Mouse (Mus musculus): ENCODE results near the gene Gm7075. TPM values are rescaled to one million over a fixed set of nuclear protein-coding genes. Genes with fewer than 3 reads are reported as not detected.

Gm7075 gene
- polyA plus RNA-seq, 1 experiment from 2014 or later, result not detected

GRCm38 (mm10) chr10:63438736-63439262 lies 17.2 kb upstream of the Gm7075 start:
- H3K4me3 ChIP-seq (ENCODE audit: low read depth, low read length), result no peak overlapping the region
- no peaks in the 10 kb centered on the region for H3K27me3 ChIP-seq (replicated peaks; ENCODE audit: control insufficient read depth, insufficient read depth, low read length)
- DNase-seq (ENCODE audit: low spot score) (no peak), ATAC-seq (replicated peaks; ENCODE audit: low FRiP score) (no peak)
- H3K4me2 ChIP-seq, result no peak overlapping the region
- H3K4me1 ChIP-seq (replicated peaks; ENCODE audit: control insufficient read depth, insufficient read depth, low read length), result no peaks in the 10 kb centered on the region
- no peaks in the 10 kb centered on the region for H3K36me3 ChIP-seq (ENCODE audit: control insufficient read depth, insufficient read depth, low read length)
- H3K9me3 ChIP-seq (ENCODE audit: control insufficient read depth, low read length), result no peaks in the 10 kb centered on the region; the same call in 1 of the 2 replicates
- no peak overlapping the region for H3K9ac ChIP-seq (ENCODE audit: low read depth, low read length)
- H3K27ac ChIP-seq (ENCODE audit: low read depth, low read length), result no peak overlapping the region

DNA sequence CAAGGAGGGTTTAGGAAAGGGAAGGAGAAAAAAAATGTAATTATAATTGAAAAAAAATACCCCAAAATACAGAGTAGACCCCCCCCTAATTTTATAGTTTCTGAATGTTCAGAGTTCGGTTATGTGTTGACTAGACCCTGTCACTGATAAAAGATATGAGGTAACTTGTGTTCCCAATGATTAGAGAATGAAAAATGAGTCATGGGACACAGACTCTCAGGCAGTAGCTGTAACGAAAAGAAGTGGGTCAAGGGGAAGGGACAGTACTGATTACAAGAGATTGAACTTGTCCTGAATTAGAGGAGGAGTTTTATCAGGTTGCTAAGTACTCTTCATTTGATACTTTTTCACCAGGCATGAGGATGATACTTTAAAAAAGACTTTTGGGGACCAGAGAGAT lies 11.3 kb upstream of the Gm7075 start:
- H3K36me3 ChIP-seq (ENCODE audit: control insufficient read depth, insufficient read depth, low read length), result no peaks in the 10 kb centered on the region
- no peaks in the 10 kb centered on the region for H3K27me3 ChIP-seq (replicated peaks; ENCODE audit: control insufficient read depth, insufficient read depth, low read length)
- ATAC-seq (replicated peaks; ENCODE audit: low FRiP score), result no peak
- no peak overlapping the region for H3K4me2 ChIP-seq
- peaks cover 4% of the 10 kb centered on the region; the same call in 1 of the 2 replicates for H3K4me1 ChIP-seq (replicated peaks; ENCODE audit: control insufficient read depth, insufficient read depth, low read length)
- no peak overlapping the region for H3K27ac ChIP-seq (ENCODE audit: low read depth, low read length)
- WGBS, result 37% methylated on average over 2 of the region's 2 CpGs
- no peak for DNase-seq (ENCODE audit: low spot score)
- H3K9ac ChIP-seq (ENCODE audit: low read depth, low read length), result no peak overlapping the region
- H3K9me3 ChIP-seq (ENCODE audit: control insufficient read depth, low read length), result no peaks in the 10 kb centered on the region
- no peak overlapping the region for H3K4me3 ChIP-seq (ENCODE audit: low read depth, low read length)

GRCm38 (mm10) chr10:63432099-63432498 lies 10.5 kb upstream of the Gm7075 start:
- H3K9me3 ChIP-seq (ENCODE audit: control insufficient read depth, low read length), result no peaks in the 10 kb centered on the region
- H3K36me3 ChIP-seq (ENCODE audit: control insufficient read depth, insufficient read depth, low read length), result no peaks in the 10 kb centered on the region
- H3K27ac ChIP-seq (ENCODE audit: low read depth, low read length), result no peak overlapping the region
- no peak overlapping the region for H3K4me3 ChIP-seq (ENCODE audit: low read depth, low read length)
- no peak overlapping the region for H3K9ac ChIP-seq (ENCODE audit: low read depth, low read length)
- WGBS, result 91% methylated on average over 8 of the region's 8 CpGs
- no peak for ATAC-seq (replicated peaks; ENCODE audit: low FRiP score)
- H3K4me1 ChIP-seq (replicated peaks; ENCODE audit: control insufficient read depth, insufficient read depth, low read length), result peaks cover 4% of the 10 kb centered on the region; the same call in 1 of the 2 replicates
- H3K4me2 ChIP-seq, result no peak overlapping the region
- H3K27me3 ChIP-seq (replicated peaks; ENCODE audit: control insufficient read depth, insufficient read depth, low read length), result no peaks in the 10 kb centered on the region
- DNase-seq (ENCODE audit: low spot score), result no peak

- no peak for ATAC-seq (replicated peaks; ENCODE audit: low FRiP score)
- 85% methylated on average over 7 of the region's 7 CpGs for WGBS
- Histone ChIP-seq H3K9me3 (ENCODE audit: control insufficient read depth, low read length) (no peaks in the 10 kb centered on the region), H3K9ac (ENCODE audit: low read depth, low read length) (no peak overlapping the region), H3K36me3 (ENCODE audit: control insufficient read depth, insufficient read depth, low read length) (no peaks in the 10 kb centered on the region), H3K4me2 (no peak overlapping the region), H3K4me1 (replicated peaks; ENCODE audit: control insufficient read depth, insufficient read depth, low read length) (peaks cover 4% of the 10 kb centered on the region; the same call in 1 of the 2 replicates), H3K27me3 (replicated peaks; ENCODE audit: control insufficient read depth, insufficient read depth, low read length) (no peaks in the 10 kb centered on the region), H3K27ac (ENCODE audit: low read depth, low read length) (no peak overlapping the region), H3K4me3 (ENCODE audit: low read depth, low read length) (no peak overlapping the region)
- no peak for DNase-seq (ENCODE audit: low spot score)
Observed at GRCm38 (mm10) chr10:63431221-63431736, 9.7 kb upstream of the Gm7075 start.

- Histone ChIP-seq H3K4me1 (replicated peaks; ENCODE audit: control insufficient read depth, insufficient read depth, low read length) (peaks cover 4% of the 10 kb centered on the region; the same call in 1 of the 2 replicates), H3K9me3 (ENCODE audit: control insufficient read depth, low read length) (no peaks in the 10 kb centered on the region), H3K4me2 (peak within 1 kb of the TSS; percentile 90), H3K4me3 (ENCODE audit: low read depth, low read length) (peak within 1 kb of the TSS; percentile 82), H3K9ac (ENCODE audit: low read depth, low read length) (peak within 1 kb of the TSS; percentile 87), H3K27me3 (replicated peaks; ENCODE audit: control insufficient read depth, insufficient read depth, low read length) (no peaks in the 10 kb centered on the region), H3K27ac (ENCODE audit: low read depth, low read length) (peak within 1 kb of the TSS; percentile 79), H3K36me3 (ENCODE audit: control insufficient read depth, insufficient read depth, low read length) (no peaks in the 10 kb centered on the region)
- ATAC-seq (replicated peaks; ENCODE audit: low FRiP score) (peak; percentile 92), DNase-seq (ENCODE audit: low spot score) (peak; percentile 88)
- WGBS, result under 1% methylated on average over 55 of the region's 55 CpGs
Observed at GRCm38 (mm10) chr10:63429785-63430305, 8.3 kb upstream of the Gm7075 start, which contains the start of gene Ctnna3. Ctnna3 (plus strand) TSS chr10:63430098.

GRCm38 (mm10) chr10:63429380-63429779 lies 7.8 kb upstream of the Gm7075 start:
- no peaks in the 10 kb centered on the region for H3K9me3 ChIP-seq (ENCODE audit: control insufficient read depth, low read length)
- under 1% methylated on average over 34 of the region's 34 CpGs for WGBS
- peak overlapping the region; percentile 79 for H3K27ac ChIP-seq (ENCODE audit: low read depth, low read length)
- peak overlapping the region; percentile 82 for H3K4me3 ChIP-seq (ENCODE audit: low read depth, low read length)
- peak overlapping the region; percentile 90 for H3K4me2 ChIP-seq
- no peaks in the 10 kb centered on the region for H3K36me3 ChIP-seq (ENCODE audit: control insufficient read depth, insufficient read depth, low read length)
- ATAC-seq (replicated peaks; ENCODE audit: low FRiP score) (peak; percentile 88), DNase-seq (ENCODE audit: low spot score) (peak; percentile 100)
- H3K4me1 ChIP-seq (replicated peaks; ENCODE audit: control insufficient read depth, insufficient read depth, low read length), result peaks cover 4% of the 10 kb centered on the region; the same call in 1 of the 2 replicates
- peak overlapping the region; percentile 87 for H3K9ac ChIP-seq (ENCODE audit: low read depth, low read length)
- H3K27me3 ChIP-seq (replicated peaks; ENCODE audit: control insufficient read depth, insufficient read depth, low read length), result no peaks in the 10 kb centered on the region

GRCm38 (mm10) chr10:63429023-63429340 lies 7.4 kb upstream of the Gm7075 start:
- ATAC-seq (replicated peaks; ENCODE audit: low FRiP score) (no peak), DNase-seq (ENCODE audit: low spot score) (no peak)
- Histone ChIP-seq H3K9me3 (ENCODE audit: control insufficient read depth, low read length) (no peaks in the 10 kb centered on the region), H3K36me3 (ENCODE audit: control insufficient read depth, insufficient read depth, low read length) (no peaks in the 10 kb centered on the region), H3K27ac (ENCODE audit: low read depth, low read length) (no peak overlapping the region), H3K4me1 (replicated peaks; ENCODE audit: control insufficient read depth, insufficient read depth, low read length) (peaks cover 4% of the 10 kb centered on the region; the same call in 1 of the 2 replicates), H3K4me3 (ENCODE audit: low read depth, low read length) (peak overlapping the region; percentile 82), H3K4me2 (peak overlapping the region; percentile 90), H3K9ac (ENCODE audit: low read depth, low read length) (peak overlapping the region; percentile 61), H3K27me3 (replicated peaks; ENCODE audit: control insufficient read depth, insufficient read depth, low read length) (no peaks in the 10 kb centered on the region)
- 3% methylated on average over 11 of the region's 11 CpGs for WGBS

DNA sequence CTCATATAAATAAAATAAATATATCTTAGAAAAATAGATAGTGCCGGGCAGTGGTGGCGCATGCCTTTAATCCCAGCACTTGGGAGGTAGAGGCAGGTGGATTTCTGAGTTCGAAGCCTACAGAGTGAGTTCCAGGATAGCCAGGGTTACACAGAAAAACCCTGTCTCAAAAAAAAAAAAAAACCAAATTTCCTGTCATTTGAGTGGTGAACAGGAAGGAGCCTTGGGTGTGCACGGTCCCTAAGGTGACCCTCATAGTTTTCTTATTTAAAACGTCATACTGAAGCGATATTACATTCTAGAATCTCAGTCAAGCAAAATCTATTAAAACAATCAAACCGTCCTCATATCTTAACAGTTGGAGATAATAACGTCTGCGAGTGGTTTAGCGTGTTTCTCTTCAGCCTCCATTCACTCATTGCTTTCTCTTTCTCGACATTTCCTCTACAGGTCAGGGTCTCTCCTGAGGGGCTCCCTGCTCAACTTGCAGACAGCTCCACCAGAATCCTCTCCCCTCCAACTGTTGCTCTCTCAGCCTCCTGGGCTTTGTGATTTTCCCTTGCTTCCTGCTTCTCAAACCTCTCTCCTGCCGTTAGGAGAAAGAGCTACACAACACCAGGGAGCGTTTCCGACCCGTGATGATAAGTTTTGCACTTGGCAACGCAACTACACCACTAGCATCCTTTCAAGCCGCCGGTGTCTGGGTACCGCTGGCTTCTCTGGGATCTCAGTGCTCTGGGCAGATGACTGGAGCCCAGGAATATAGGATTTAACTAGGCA lies 6.8 kb upstream of the Gm7075 start:
- H3K9ac ChIP-seq (ENCODE audit: low read depth, low read length), result peak overlapping the region; percentile 61
- H3K36me3 ChIP-seq (ENCODE audit: control insufficient read depth, insufficient read depth, low read length), result no peaks in the 10 kb centered on the region
- H3K27ac ChIP-seq (ENCODE audit: low read depth, low read length), result no peak overlapping the region
- DNase-seq (ENCODE audit: low spot score) (peak; percentile 54), ATAC-seq (replicated peaks; ENCODE audit: low FRiP score) (no peak)
- H3K4me3 ChIP-seq (ENCODE audit: low read depth, low read length), result peak overlapping the region; percentile 82
- H3K9me3 ChIP-seq (ENCODE audit: control insufficient read depth, low read length), result no peaks in the 10 kb centered on the region
- peaks cover 4% of the 10 kb centered on the region; the same call in 1 of the 2 replicates for H3K4me1 ChIP-seq (replicated peaks; ENCODE audit: control insufficient read depth, insufficient read depth, low read length)
- no peaks in the 10 kb centered on the region for H3K27me3 ChIP-seq (replicated peaks; ENCODE audit: control insufficient read depth, insufficient read depth, low read length)
- peak overlapping the region; percentile 90 for H3K4me2 ChIP-seq
- WGBS, result 21% methylated on average over 19 of the region's 19 CpGs

Measured in liver, embryonic 11.5 days (tissue).